Mouse (Mus musculus) liver, embryonic 15.5 days (tissue): Measurements from ENCODE around the gene Ube2u. TPM values are rescaled to one million over a fixed set of nuclear protein-coding genes. Genes with fewer than 3 reads are reported as not detected.
A peak's percentile ranks its signal among the peaks of the same experiment; 100 is the strongest.

Source experiments
- ATAC-seq: fragments of 200-750 bp; cut with Nextera tagmentation; 2 replicates; pipeline ENCODE4 v1.8.0; 2017; ENCODE audit warnings: moderate number of reproducible peaks, mild to moderate bottlenecking, moderate library complexity; ENCODE audit not compliant: insufficient read depth
- H3K27ac ChIP-seq: fragments of 300-500 bp; sonication (generic); replicated peaks from 2 replicates; pipeline ENCODE4 v1.5.1; 2015; ENCODE audit warnings: mild to moderate bottlenecking, inconsistent platforms
- H3K27me3 ChIP-seq: fragments of 300-500 bp; sonication (generic); 2 replicates; pipeline ENCODE4 v1.6.1; 2015; ENCODE audit warnings: mild to moderate bottlenecking, inconsistent platforms
- H3K36me3 ChIP-seq: fragments of 300-500 bp; sonication (generic); replicated peaks from 2 replicates; pipeline ENCODE4 v1.6.1; 2015; ENCODE audit warnings: moderate library complexity, mild to moderate bottlenecking, inconsistent platforms
- H3K4me1 ChIP-seq: fragments of 300-500 bp; sonication (generic); replicated peaks from 2 replicates; pipeline ENCODE4 v1.6.1; 2015; ENCODE audit warnings: inconsistent platforms
- H3K4me2 ChIP-seq: fragments of 300-500 bp; sonication (generic); 2 replicates; pipeline ENCODE4 v1.6.1; 2015; ENCODE audit warnings: moderate library complexity, mild to moderate bottlenecking, inconsistent platforms
- H3K4me3 ChIP-seq: fragments of 300-500 bp; sonication (generic); replicated peaks from 2 replicates; pipeline ENCODE4 v1.5.1; 2015; ENCODE audit warnings: mild to moderate bottlenecking, inconsistent platforms
- H3K9ac ChIP-seq: fragments of 300-500 bp; sonication (generic); 2 replicates; pipeline ENCODE4 v1.6.1; 2015; ENCODE audit warnings: moderate library complexity, mild to moderate bottlenecking, inconsistent platforms
- H3K9me3 ChIP-seq: fragments of 300-500 bp; sonication (generic); replicated peaks from 2 replicates; pipeline ENCODE4 v1.6.1; 2016; ENCODE audit warnings: inconsistent platforms
- WGBS: fragments of 180-500 bp; shearing (Covaris S2); methylation state at CpG from one replicate; pipeline ENCODE4 v1.1.7; 2015; ENCODE audit warnings: mixed read lengths; ENCODE audit not compliant: insufficient replicate concordance; 5-methylcytosine and 5-hydroxymethylcytosine counted together
- polyA plus RNA-seq: library from polyadenylated mRNA; unstranded; fragments of >200 nt; fragmentation: Nextera tagmentation; extraction: Ambion mirVana; gene quantifications from 2 replicates; pipeline ENCODE4 v1.2.1, GENCODE M21; 2015

Ube2u gene
- polyA plus RNA-seq, 1 experiment from 2014 or later = 0.32 TPM

- Histone ChIP-seq H3K27ac (no peak overlapping the region), H3K9me3 (no peaks in the 10 kb centered on the region), H3K4me2 (no peak overlapping the region), H3K4me1 (no peaks in the 10 kb centered on the region), H3K27me3 (no peaks in the 10 kb centered on the region), H3K36me3 (no peaks in the 10 kb centered on the region), H3K4me3 (no peak overlapping the region), H3K9ac (no peak overlapping the region)
- ATAC-seq = no peak
- WGBS = 22% methylated on average over 2 of the region's 2 CpGs
These were observed 24.7 kb downstream of the Ube2u start for GRCm38 (mm10) chr4:100503337-100503736.

- H3K4me2 ChIP-seq = no peak overlapping the region
- 62% methylated on average over 2 of the region's 2 CpGs for WGBS
- H3K4me3 ChIP-seq = no peak overlapping the region
- no peaks in the 10 kb centered on the region for H3K4me1 ChIP-seq
- no peaks in the 10 kb centered on the region for H3K36me3 ChIP-seq
- H3K27me3 ChIP-seq = no peaks in the 10 kb centered on the region
- no peak for ATAC-seq
- no peak overlapping the region for H3K9ac ChIP-seq
- H3K9me3 ChIP-seq = no peaks in the 10 kb centered on the region
- H3K27ac ChIP-seq = no peak overlapping the region
These were observed 39.0 kb downstream of the Ube2u start for GRCm38 (mm10) chr4:100517646-100518045.

GRCm38 (mm10) chr4:100522534-100522933 is 43.9 kb downstream of the Ube2u start:
- H3K4me3 ChIP-seq = no peak overlapping the region
- no peaks in the 10 kb centered on the region for H3K36me3 ChIP-seq
- H3K27ac ChIP-seq = no peak overlapping the region
- ATAC-seq = no peak
- no peak overlapping the region for H3K9ac ChIP-seq
- WGBS = 32% methylated on average over 6 of the region's 6 CpGs
- H3K9me3 ChIP-seq = no peaks in the 10 kb centered on the region
- H3K27me3 ChIP-seq = no peaks in the 10 kb centered on the region
- no peak overlapping the region for H3K4me2 ChIP-seq
- H3K4me1 ChIP-seq = no peaks in the 10 kb centered on the region

GRCm38 (mm10) chr4:100524741-100525140 is 46.1 kb downstream of the Ube2u start:
- Histone ChIP-seq H3K27ac (no peak overlapping the region), H3K4me3 (no peak overlapping the region), H3K27me3 (no peaks in the 10 kb centered on the region; the same call in 1 of the 2 replicates), H3K9me3 (no peaks in the 10 kb centered on the region), H3K9ac (no peak overlapping the region), H3K36me3 (no peaks in the 10 kb centered on the region), H3K4me2 (no peak overlapping the region), H3K4me1 (no peaks in the 10 kb centered on the region)
- 42% methylated on average over 4 of the region's 4 CpGs for WGBS
- no peak for ATAC-seq

- Histone ChIP-seq H3K27ac (no peak overlapping the region), H3K36me3 (no peaks in the 10 kb centered on the region), H3K9ac (no peak overlapping the region), H3K27me3 (no peaks in the 10 kb centered on the region; the same call in 1 of the 2 replicates), H3K4me3 (no peak overlapping the region), H3K4me1 (no peaks in the 10 kb centered on the region), H3K9me3 (no peaks in the 10 kb centered on the region), H3K4me2 (no peak overlapping the region)
- WGBS = 48% methylated on average over 6 of the region's 6 CpGs
- no peak for ATAC-seq
These were observed 47.6 kb downstream of the Ube2u start for GRCm38 (mm10) chr4:100526296-100526695.

GRCm38 (mm10) chr4:100527086-100527485 is 48.4 kb downstream of the Ube2u start:
- no peak overlapping the region for H3K4me2 ChIP-seq
- H3K4me3 ChIP-seq = no peak overlapping the region
- no peak overlapping the region for H3K27ac ChIP-seq
- H3K4me1 ChIP-seq = no peaks in the 10 kb centered on the region
- no peak for ATAC-seq
- no peaks in the 10 kb centered on the region; the same call in 1 of the 2 replicates for H3K27me3 ChIP-seq
- no peaks in the 10 kb centered on the region for H3K9me3 ChIP-seq
- no peak overlapping the region for H3K9ac ChIP-seq
- H3K36me3 ChIP-seq = no peaks in the 10 kb centered on the region
- 10% methylated on average over 3 of the region's 3 CpGs for WGBS

GRCm38 (mm10) chr4:100527554-100528001 is 48.9 kb downstream of the Ube2u start:
- Histone ChIP-seq H3K4me3 (no peak overlapping the region), H3K9me3 (no peaks in the 10 kb centered on the region), H3K9ac (no peak overlapping the region), H3K36me3 (no peaks in the 10 kb centered on the region), H3K27ac (no peak overlapping the region), H3K4me1 (no peaks in the 10 kb centered on the region), H3K27me3 (no peaks in the 10 kb centered on the region; the same call in 1 of the 2 replicates), H3K4me2 (0 out of 2 replicates have a peak overlapping the region, but pooled peaks have one; percentile 2)
- 10% methylated on average over 15 of the region's 15 CpGs for WGBS
- no peak for ATAC-seq

GRCm38 (mm10) chr4:100533607-100534006 is 55.0 kb downstream of the Ube2u start:
- Histone ChIP-seq H3K27me3 (no peaks in the 10 kb centered on the region; the same call in 1 of the 2 replicates), H3K9me3 (no peaks in the 10 kb centered on the region), H3K9ac (no peak overlapping the region), H3K4me2 (no peak overlapping the region), H3K27ac (no peak overlapping the region), H3K4me3 (no peak overlapping the region), H3K4me1 (no peaks in the 10 kb centered on the region), H3K36me3 (no peaks in the 10 kb centered on the region)
- 67% methylated on average over 6 of the region's 6 CpGs for WGBS
- ATAC-seq = no peak

- Histone ChIP-seq H3K9me3 (no peaks in the 10 kb centered on the region), H3K4me3 (no peak overlapping the region), H3K4me1 (no peaks in the 10 kb centered on the region), H3K27me3 (no peaks in the 10 kb centered on the region), H3K4me2 (no peak overlapping the region), H3K9ac (no peak overlapping the region), H3K36me3 (no peaks in the 10 kb centered on the region), H3K27ac (no peak overlapping the region)
- WGBS = 56% methylated on average over 3 of the region's 3 CpGs
- ATAC-seq = no peak
These were observed 56.3 kb downstream of the Ube2u start for GRCm38 (mm10) chr4:100534946-100535345.

GRCm38 (mm10) chr4:100537898-100538297 is 59.2 kb downstream of the Ube2u start:
- Histone ChIP-seq H3K4me2 (no peak overlapping the region), H3K4me3 (no peak overlapping the region), H3K9me3 (no peaks in the 10 kb centered on the region), H3K4me1 (no peaks in the 10 kb centered on the region), H3K27me3 (no peaks in the 10 kb centered on the region), H3K27ac (no peak overlapping the region), H3K36me3 (no peaks in the 10 kb centered on the region), H3K9ac (no peak overlapping the region)
- WGBS = 7% methylated on average over 3 of the region's 3 CpGs
- ATAC-seq = no peak

GRCm38 (mm10) chr4:100539483-100539882 is 60.8 kb downstream of the Ube2u start:
- H3K9me3 ChIP-seq = no peaks in the 10 kb centered on the region
- 35% methylated on average over 3 of the region's 3 CpGs for WGBS
- H3K4me2 ChIP-seq = no peak overlapping the region
- no peak overlapping the region for H3K4me3 ChIP-seq
- ATAC-seq = no peak
- H3K4me1 ChIP-seq = no peaks in the 10 kb centered on the region
- no peak overlapping the region for H3K27ac ChIP-seq
- H3K9ac ChIP-seq = no peak overlapping the region
- H3K27me3 ChIP-seq = no peaks in the 10 kb centered on the region
- H3K36me3 ChIP-seq = no peaks in the 10 kb centered on the region

- Histone ChIP-seq H3K4me1 (no peaks in the 10 kb centered on the region), H3K4me3 (no peak overlapping the region), H3K9me3 (no peaks in the 10 kb centered on the region), H3K27me3 (no peaks in the 10 kb centered on the region), H3K27ac (no peak overlapping the region), H3K36me3 (no peaks in the 10 kb centered on the region), H3K4me2 (no peak overlapping the region), H3K9ac (no peak overlapping the region)
- 0 out of 2 replicates have a peak, but pooled peaks have one; percentile 37 for ATAC-seq
- 15% methylated on average over 4 of the region's 4 CpGs for WGBS
These were observed 69.3 kb downstream of the Ube2u start for GRCm38 (mm10) chr4:100547905-100548304.
